Mouse (Mus musculus) gastrocnemius, adult 8-10 months (tissue): ENCODE measurements around the gene Mob4. TPM values are rescaled to one million over a fixed set of nuclear protein-coding genes. Genes with fewer than 3 reads are reported as not detected.
A peak's percentile ranks its signal among the peaks of the same experiment; 100 is the strongest.
"Not testable (repeated sequence)": the region's sequence is repeated elsewhere in the genome, so short reads cannot be mapped to it uniquely, and the experiment has no call there.

ENCODE experiments used
- DNase-seq, 2 experiments: peaks; one replicate each; pipeline ENCODE4 v3.0.0; 2022; ENCODE audit warnings: low spot score in 2 of 2
- total RNA-seq, 4 experiments: library from RNA; stranded (reverse); gene quantifications; 2 replicates each; pipeline ENCODE4 v1.2.4; 2022

The Mob4 gene
- total RNA-seq: 10 to 100 TPM; 33.1 to 39.3 (median 37.1) TPM

- DNase-seq: peak; percentile 84 to 86
Observed at GRCm38 (mm10) chr1:55130943-55131401, at the start of gene Mob4. TSS of gene Mob4 (plus strand) at chr1:55131231.

- no peak for DNase-seq
Observed at GRCm38 (mm10) chr1:55082106-55082505, 48.9 kb upstream of the Mob4 start.

DNA sequence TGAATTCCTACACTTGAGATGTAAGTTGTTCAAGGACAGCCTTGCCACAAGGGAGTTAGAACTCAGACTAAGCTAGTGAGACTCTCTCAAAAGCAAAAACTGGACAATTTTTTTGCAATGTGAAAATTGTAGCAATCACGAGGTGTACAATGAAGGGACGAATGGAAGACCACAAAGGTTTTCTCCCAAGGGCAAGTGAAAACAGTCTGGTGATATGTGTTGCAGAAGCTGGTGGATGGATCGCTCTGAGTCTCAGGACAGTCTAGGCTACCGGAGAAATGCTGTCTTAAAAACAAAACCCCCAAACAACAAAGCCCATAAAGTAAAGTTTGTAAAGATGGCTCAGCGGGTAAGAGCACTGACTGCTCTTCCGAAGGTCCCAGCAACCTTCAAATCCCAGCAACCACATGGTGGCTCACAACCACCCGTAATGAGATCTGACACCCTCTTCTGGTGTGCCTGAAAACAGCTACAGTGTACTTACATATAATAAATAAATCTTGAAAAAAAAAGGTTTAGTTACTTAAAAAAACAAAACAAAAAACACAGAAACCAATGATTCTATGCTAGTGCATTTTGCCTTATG is 45.2 kb upstream of the Mob4 start:
- no peak for DNase-seq

GRCm38 (mm10) chr1:55086868-55087400 is 44.1 kb upstream of the Mob4 start:
- DNase-seq: no peak

DNA sequence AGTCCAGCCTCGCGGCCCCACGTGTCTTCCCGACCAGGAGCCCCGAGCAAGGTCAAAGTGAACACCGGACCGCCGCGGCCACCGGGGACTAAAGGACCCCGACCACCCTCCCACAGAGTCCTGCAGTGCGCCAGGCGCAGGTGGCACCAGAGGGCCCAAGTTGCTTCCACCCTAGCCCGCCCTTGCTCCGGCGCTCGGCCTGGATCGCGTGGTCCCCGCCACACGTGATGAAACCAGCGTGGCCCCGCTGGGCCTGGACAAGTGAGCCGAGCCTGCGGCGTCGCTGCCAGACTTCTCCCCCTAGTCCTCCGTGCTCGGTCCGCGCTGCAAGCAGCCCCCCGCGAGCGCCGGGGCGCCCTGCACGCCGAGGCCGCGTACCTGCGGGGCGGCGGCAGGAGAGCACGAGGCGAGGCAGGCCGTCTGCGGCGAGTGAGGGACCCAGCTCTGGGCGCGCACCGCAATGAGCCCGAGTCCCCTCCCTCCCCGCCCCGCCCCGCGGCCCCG is 43.6 kb upstream of the Mob4 start:
- DNase-seq: peak; percentile 54 to 71

DNA sequence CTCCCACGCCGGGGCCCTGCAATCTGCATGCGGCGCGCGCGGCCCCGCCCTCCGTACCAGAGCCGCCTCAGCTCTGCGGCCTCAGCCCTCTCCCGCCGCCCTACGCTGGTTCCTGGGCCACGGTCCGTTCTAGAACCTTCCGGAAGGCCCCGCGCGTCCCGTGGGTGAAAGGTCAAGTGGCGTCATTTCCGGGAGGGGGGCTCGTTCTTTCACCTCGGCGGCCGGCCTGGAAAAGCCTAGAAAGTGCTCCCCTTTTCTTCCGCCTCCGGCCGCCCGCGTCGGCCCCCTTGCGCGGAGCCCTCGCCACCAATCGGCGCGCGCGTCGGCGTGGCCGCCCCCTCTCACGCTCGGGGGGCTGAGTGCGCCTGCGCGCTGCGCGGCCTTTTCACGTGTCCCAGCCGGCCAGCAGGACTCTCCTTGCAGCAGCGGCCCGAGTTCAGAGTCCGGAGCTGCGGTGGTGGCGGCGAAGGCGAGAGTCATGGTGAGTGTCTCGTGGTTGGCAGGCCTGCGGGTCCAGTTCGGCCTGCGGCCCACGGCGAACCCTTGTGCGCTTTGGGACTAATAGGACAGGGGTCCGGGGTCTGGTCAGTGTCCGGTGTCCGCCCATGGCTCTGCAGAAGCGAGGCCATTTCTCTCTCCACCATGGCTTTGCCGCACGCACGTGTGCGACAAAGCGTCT is 43.0 kb upstream of the Mob4 start, which contains the start of the genes Hspe1 and Hspd1:
Hspe1 (plus strand) TSS at position 201 of the 679 bp plus-strand sequence.
Hspd1 (minus strand) TSS at position 312 of the 679 bp plus-strand sequence.
- peak; percentile 97 to 98 for DNase-seq

DNA sequence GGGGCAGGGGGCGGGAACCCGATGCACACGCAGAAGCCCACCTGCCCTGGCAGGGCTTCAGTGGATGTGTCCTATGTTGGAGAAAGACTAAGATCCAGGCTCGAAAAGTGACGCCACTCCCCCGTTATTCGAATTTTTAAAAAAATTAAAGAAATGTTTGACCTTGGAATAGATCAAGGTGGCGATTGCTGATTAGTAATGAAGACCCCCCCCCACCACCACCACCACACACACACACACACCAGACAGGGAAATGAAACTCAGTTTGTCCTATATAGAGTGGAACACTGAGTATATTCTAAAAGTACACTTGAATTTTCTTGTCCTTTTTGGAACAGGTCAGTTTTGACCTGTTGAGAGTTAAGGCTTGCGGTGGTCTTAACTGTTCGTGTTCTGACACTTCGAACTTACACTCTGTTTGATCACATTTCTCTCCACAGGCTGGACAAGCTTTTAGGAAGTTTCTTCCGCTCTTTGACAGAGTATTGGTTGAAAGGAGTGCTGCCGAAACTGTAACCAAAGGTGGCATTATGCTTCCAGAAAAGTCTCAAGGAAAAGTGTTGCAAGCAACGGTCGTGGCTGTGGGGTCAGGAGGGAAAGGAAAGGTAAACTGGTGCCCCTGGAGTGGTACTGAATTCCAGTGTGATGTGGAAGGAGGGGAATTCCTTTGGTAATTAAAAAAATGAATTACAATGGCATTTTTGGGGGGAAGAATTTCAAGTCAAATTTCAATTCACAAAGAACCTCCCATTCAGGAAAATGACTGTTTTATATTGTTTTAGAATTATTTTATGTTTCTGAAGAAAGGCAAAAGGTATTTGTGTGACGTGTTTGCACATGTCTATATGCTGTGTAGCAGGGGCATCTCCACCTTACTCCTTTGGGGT is 42.2 kb upstream of the Mob4 start:
- DNase-seq: no peak

DNA sequence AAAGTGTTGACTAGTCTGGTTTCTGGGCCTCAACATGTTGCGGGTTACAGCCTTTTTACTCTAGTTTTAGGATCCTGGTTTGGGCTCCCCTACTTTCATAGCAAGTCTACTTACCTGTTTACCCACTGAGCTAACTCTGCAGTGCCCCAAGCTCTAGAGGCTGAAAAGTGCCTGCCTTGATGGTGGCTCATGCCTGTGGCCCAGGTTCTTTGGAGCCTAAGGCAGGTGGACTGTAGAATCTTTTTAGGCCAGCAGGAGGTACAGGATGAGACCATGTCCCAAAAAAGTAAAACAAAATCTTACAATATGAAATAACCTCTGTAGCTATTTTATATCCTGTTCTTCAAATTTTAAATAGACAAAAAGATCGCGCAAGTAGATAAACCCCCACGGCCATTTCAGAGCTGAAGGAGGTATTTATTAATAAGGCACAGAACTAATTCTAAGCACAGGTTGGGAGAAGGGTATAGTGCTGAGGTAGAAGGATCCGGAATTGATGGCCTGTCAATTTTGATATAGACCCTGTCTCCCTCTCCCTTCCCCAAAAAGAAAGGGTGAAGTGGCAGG is 41.5 kb upstream of the Mob4 start:
- no peak for DNase-seq

DNA sequence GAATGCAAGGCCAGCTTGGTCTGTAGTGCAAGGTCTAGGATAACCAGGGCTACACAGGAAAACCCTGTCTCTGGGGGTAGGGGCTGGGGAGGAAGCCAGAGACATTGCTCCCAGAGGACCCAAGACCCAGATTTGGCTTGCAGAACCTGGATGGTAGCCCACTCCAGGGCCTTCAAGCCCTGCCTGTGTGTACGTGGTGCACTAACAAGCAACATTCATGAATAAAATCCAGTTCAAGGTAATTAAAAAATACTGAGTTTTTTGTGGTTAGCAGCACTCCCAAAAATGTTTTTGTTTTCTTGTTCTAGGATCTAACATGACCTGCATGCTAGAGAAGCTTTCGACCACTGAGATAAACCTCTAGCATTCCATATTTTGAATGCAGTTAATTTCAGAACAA is 39.0 kb upstream of the Mob4 start:
- DNase-seq: no peak

GRCm38 (mm10) chr1:55092469-55092868 is 38.6 kb upstream of the Mob4 start:
- no peak for DNase-seq

- DNase-seq: no peak
Observed at GRCm38 (mm10) chr1:55106919-55107585, 24.0 kb upstream of the Mob4 start.

DNA sequence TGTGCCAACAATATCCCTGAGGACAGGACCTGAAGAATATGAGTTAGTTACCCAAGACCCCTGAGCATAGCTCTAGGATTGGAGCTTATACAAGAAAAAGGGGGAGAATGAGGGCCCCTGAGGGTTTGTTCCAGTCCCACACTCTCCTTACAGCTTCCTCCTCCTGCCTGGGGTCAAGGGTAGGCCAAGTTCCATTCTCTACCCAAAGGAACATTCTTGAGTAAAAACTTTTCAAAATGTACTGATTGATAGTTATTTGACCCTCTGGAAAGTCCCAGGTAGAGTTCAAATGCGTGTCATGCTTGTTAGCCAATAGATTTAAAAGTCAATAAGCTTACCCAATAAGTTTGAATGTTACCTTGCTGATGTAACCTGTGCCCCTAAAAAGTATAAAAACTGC is 23.4 kb upstream of the Mob4 start:
- no peak for DNase-seq

DNA sequence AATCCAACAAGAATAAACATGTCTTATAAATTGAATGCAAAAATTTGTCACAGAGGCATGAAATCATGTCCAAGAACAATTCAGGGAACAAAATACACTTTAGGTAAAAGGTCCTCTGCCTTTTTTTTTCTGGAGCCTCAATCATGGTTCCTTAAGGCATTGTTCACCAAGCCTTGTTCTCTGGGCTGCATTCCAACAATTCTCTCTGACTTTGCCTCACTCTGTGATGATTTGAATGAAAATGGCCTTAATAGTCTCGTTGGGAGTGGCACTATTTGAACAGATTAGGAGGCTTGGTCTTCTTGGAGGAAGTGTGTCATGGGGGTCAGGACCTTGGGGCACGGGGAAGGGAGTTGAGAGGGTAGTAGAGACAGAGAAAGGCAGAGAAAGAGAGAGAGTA is 22.6 kb upstream of the Mob4 start:
- DNase-seq: no peak

- DNase-seq: no peak
Observed at GRCm38 (mm10) chr1:55109066-55109766, 21.8 kb upstream of the Mob4 start.

DNA sequence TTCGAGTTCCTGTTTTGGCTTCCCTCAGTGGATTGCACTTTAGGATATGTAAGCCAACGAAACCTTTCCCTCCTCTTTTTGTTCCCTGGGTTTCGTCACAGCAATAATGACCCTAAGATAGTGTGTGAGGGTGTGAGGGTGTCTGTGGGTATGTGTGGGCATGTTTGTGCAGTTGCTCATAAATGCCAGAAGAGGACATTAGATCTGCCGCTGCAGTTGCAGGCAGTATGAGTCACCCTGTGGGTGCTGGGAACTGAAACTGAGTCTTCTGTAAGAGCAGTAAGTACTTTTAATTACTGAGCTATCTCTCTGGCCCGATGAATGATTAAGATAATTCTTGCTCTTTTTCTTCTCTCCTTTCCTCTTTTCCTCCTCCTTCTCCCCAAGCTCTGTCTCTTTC is 8.0 kb upstream of the Mob4 start:
- no peak for DNase-seq

- DNase-seq: no peak
Observed at GRCm38 (mm10) chr1:55123561-55123960, 7.5 kb upstream of the Mob4 start.

DNA sequence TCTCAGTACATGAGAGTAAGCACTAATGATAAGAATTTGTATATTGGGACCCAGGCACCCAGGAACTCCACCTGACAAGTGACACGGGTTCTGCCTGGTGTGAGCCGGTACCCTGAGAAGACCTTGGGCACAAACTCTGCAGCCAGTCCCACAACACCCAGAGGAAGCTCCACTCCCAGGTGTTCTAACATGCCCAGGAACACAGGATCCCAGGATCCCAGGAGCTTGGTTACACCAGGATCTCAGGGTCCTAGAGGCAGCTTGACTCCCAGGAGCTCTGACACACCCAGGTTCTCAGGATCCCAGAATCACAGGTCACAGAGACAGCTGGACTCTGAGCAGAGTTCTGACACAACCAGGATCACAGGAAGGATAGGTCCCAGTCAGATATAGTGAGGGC is 6.9 kb upstream of the Mob4 start:
- not testable (repeated sequence) for DNase-seq

- no peak for DNase-seq
Observed at GRCm38 (mm10) chr1:55129716-55130115, 1.3 kb upstream of the Mob4 start.

DNA sequence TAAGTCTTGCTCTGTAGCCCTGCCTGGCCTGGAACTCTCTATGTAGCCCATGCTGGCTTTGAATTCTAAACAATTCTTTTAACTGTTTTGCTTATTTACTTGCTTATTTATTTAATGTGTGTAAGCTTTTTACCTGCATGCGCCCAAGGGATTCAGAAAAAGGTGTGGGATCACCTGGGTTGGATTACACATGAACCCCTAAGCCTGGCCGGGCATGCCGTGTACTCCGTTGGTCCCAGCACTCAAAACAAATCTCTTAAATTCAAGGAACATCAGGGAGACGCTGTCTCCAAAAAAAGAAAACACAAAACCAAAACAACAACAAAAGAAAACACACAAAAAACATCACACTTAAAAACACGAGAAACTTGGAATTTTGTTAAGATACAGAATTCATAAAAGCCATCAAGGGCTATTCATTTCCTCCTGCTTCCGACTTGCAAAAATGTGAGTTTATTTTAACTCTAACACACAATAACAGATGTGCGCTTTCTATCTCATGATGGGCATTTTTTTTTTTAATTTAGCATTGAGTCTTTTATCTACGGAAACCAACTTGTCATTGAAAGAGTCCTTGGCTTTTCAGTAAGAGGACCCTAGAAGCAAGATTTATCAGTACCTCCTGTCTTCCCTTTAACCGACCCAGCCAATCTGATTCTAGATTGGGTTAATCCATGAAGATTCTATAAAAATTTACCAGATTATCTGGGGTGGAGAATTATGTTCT is 678 bp upstream of the Mob4 start:
- DNase-seq: no peak
